Mouse (Mus musculus): Measurements from ENCODE around the gene Emb.

Emb gene

GRCm38 (mm10) chr13:117220501-117221321 lies 12.4 kb downstream of the Emb start, which contains the start of gene Gm17509:
Gene Gm17509 (minus strand): TSS chr13:117221075.
- DNase-seq (ENCODE audit: low spot score in 2 of 2): peak; percentile 53 to 57

- peak; percentile 45 to 54 for DNase-seq (ENCODE audit: low spot score in 2 of 2)
Observed at GRCm38 (mm10) chr13:117223125-117223524, 14.8 kb downstream of the Emb start.

- no peak for DNase-seq (ENCODE audit: low spot score in 2 of 2)
Observed at GRCm38 (mm10) chr13:117224901-117225300, 16.6 kb downstream of the Emb start.

- no peak for DNase-seq (ENCODE audit: low spot score in 2 of 2)
Observed at GRCm38 (mm10) chr13:117225561-117225960, 17.2 kb downstream of the Emb start.

GRCm38 (mm10) chr13:117230371-117231110 lies 22.2 kb downstream of the Emb start:
- DNase-seq (ENCODE audit: low spot score in 2 of 2): no peak

- no peak for DNase-seq (ENCODE audit: low spot score in 2 of 2)
Observed at GRCm38 (mm10) chr13:117233808-117234207, 25.5 kb downstream of the Emb start.

- no peak for DNase-seq (ENCODE audit: low spot score in 2 of 2)
Observed at GRCm38 (mm10) chr13:117234486-117234885, 26.1 kb downstream of the Emb start.

- peak in 1 of 2 experiments; percentile 13 for DNase-seq (ENCODE audit: low spot score in 2 of 2)
Observed at GRCm38 (mm10) chr13:117235530-117236212, 27.3 kb downstream of the Emb start.

GRCm38 (mm10) chr13:117237111-117237510 lies 28.8 kb downstream of the Emb start:
- DNase-seq (ENCODE audit: low spot score in 2 of 2): peak; percentile 72 to 76

- DNase-seq (ENCODE audit: low spot score in 2 of 2): peak; percentile 14 to 46
Observed at GRCm38 (mm10) chr13:117242063-117242462, 33.7 kb downstream of the Emb start.

- DNase-seq (ENCODE audit: low spot score in 2 of 2): no peak
Observed at GRCm38 (mm10) chr13:117242621-117243020, 34.3 kb downstream of the Emb start.

GRCm38 (mm10) chr13:117260704-117261103 lies 52.4 kb downstream of the Emb start:
- no peak for DNase-seq (ENCODE audit: low spot score in 2 of 2)

- DNase-seq (ENCODE audit: low spot score in 2 of 2): no peak
Observed at GRCm38 (mm10) chr13:117266156-117266555, 57.8 kb downstream of the Emb start.

- no peak for DNase-seq (ENCODE audit: low spot score in 2 of 2)
Observed at GRCm38 (mm10) chr13:117267963-117268362, 59.6 kb downstream of the Emb start.

- DNase-seq (ENCODE audit: low spot score in 2 of 2): peak; percentile 69
Observed at GRCm38 (mm10) chr13:117284036-117284435, 75.7 kb downstream of the Emb start.

- DNase-seq (ENCODE audit: low spot score in 2 of 2): no peak
Observed at GRCm38 (mm10) chr13:117286939-117287338, 78.6 kb downstream of the Emb start.

- no peak for DNase-seq (ENCODE audit: low spot score in 2 of 2)
Observed at GRCm38 (mm10) chr13:117287400-117287799, 79.1 kb downstream of the Emb start.

GRCm38 (mm10) chr13:117289494-117290270 lies 81.3 kb downstream of the Emb start:
- peak; percentile 34 to 40 for DNase-seq (ENCODE audit: low spot score in 2 of 2)

GRCm38 (mm10) chr13:117311446-117312225 lies 103.3 kb downstream of the Emb start:
- peak; percentile 42 to 48 for DNase-seq (ENCODE audit: low spot score in 2 of 2)
